Mouse (Mus musculus) forebrain, embryonic 14.5 days (tissue): ENCODE measurements around the gene Ampd1. TPM values are rescaled to one million over a fixed set of nuclear protein-coding genes. Genes with fewer than 3 reads are reported as not detected.

Experiments
- ATAC-seq: fragments of 200-750 bp; cut with Nextera tagmentation; 2 replicates; pipeline ENCODE4 v1.8.0; 2017; ENCODE audit warnings: mild to moderate bottlenecking, moderate library complexity
- DNase-seq: peaks from one replicate; pipeline ENCODE4 v3.0.0-alpha.2; 2015; ENCODE audit warnings: low spot score
- H3K27ac ChIP-seq: fragments of 300-500 bp; sonication (generic); 2 replicates; pipeline ENCODE4 v1.5.1; 2014; ENCODE audit warnings: low read depth, mild to moderate bottlenecking, control low read depth, low read length, moderate library complexity
- H3K27me3 ChIP-seq: fragments of 300-500 bp; sonication (generic); replicated peaks from 2 replicates; pipeline ENCODE4 v1.6.1; 2014; ENCODE audit warnings: low read length, control low read depth, mixed read lengths; ENCODE audit not compliant: control insufficient read depth, insufficient read depth
- H3K36me3 ChIP-seq: fragments of 300-500 bp; sonication (generic); 2 replicates; pipeline ENCODE4 v1.6.1; 2014; ENCODE audit warnings: low read length, control low read depth; ENCODE audit not compliant: control insufficient read depth, insufficient read depth
- H3K4me1 ChIP-seq: fragments of 300-500 bp; sonication (generic); 2 replicates; pipeline ENCODE4 v1.6.1; 2014; ENCODE audit warnings: antibody characterized with exemption, low read length, control low read depth; ENCODE audit not compliant: control insufficient read depth, insufficient read depth
- H3K4me2 ChIP-seq: fragments of 300-500 bp; sonication (generic); 2 replicates; pipeline ENCODE4 v1.6.1; 2014; ENCODE audit warnings: mild to moderate bottlenecking, control low read depth, low read length
- H3K4me3 ChIP-seq: fragments of 300-500 bp; sonication (generic); 2 replicates; pipeline ENCODE4 v1.5.1; 2014; ENCODE audit warnings: low read depth, low read length, control low read depth
- H3K9ac ChIP-seq: fragments of 300-500 bp; sonication (generic); 2 replicates; pipeline ENCODE4 v1.6.1; 2014; ENCODE audit warnings: mild to moderate bottlenecking, low read length, control low read depth, moderate library complexity
- H3K9me3 ChIP-seq: fragments of 300-500 bp; sonication (generic); replicated peaks from 2 replicates; pipeline ENCODE4 v1.6.1; 2016; ENCODE audit warnings: low read length, control low read depth, mixed read lengths; ENCODE audit not compliant: control insufficient read depth
- WGBS: fragments of 180-500 bp; shearing (Covaris S2); extraction: QIAGEN DNeasy Blood & Tissue Kit; methylation state at CpG from one replicate; pipeline ENCODE4 v1.1.7; 2014; 5-methylcytosine and 5-hydroxymethylcytosine counted together
- polyA plus RNA-seq: library from polyadenylated mRNA; unstranded; fragments of >200 nt; fragmentation: Nextera tagmentation; extraction: Ambion mirVana; gene quantifications from 2 replicates; pipeline ENCODE4 v1.2.1, GENCODE M21; 2014

The Ampd1 gene
- polyA plus RNA-seq, 1 experiment from 2014 or later = not detected

GRCm38 (mm10) chr3:103147775-103148174 lies 74.0 kb downstream of the Ampd1 start:
- DNase-seq (no peak), ATAC-seq (no peak)
- Histone ChIP-seq H3K9ac (no peak overlapping the region), H3K9me3 (no peaks in the 10 kb centered on the region), H3K4me1 (no peaks in the 10 kb centered on the region), H3K4me3 (no peak overlapping the region), H3K4me2 (no peak overlapping the region), H3K27me3 (no peaks in the 10 kb centered on the region), H3K36me3 (no peaks in the 10 kb centered on the region), H3K27ac (no peak overlapping the region)
- 83% methylated on average over 4 of the region's 4 CpGs for WGBS

GRCm38 (mm10) chr3:103148941-103149340 lies 75.1 kb downstream of the Ampd1 start:
- H3K27me3 ChIP-seq = no peaks in the 10 kb centered on the region
- H3K36me3 ChIP-seq = no peaks in the 10 kb centered on the region
- no peak overlapping the region for H3K4me2 ChIP-seq
- no peak overlapping the region for H3K27ac ChIP-seq
- no peak overlapping the region for H3K4me3 ChIP-seq
- H3K9ac ChIP-seq = no peak overlapping the region
- DNase-seq (no peak), ATAC-seq (no peak)
- WGBS = 87% methylated on average over 10 of the region's 10 CpGs
- no peaks in the 10 kb centered on the region for H3K9me3 ChIP-seq
- H3K4me1 ChIP-seq = no peaks in the 10 kb centered on the region

Other genes with a start within 250 kb of the Ampd1 start
- not detected in 2 replicates for gene Sycp1, start 137.9 kb upstream of the Ampd1 start, polyA plus RNA-seq
- gene Nr1h5, start 109.9 kb upstream of the Ampd1 start, polyA plus RNA-seq = 0.09 TPM in 1 of 2 replicates, not detected in the other
- gene Sike1, start 78.3 kb upstream of the Ampd1 start, polyA plus RNA-seq = 50.6 and 67.8 TPM in 2 replicates
- gene Csde1, start 53.6 kb upstream of the Ampd1 start, polyA plus RNA-seq = 525 and 610 TPM in 2 replicates
- 108 and 120 TPM in 2 replicates for gene Nras, start 15.7 kb upstream of the Ampd1 start, polyA plus RNA-seq
- 0.66 and 0.88 TPM in 2 replicates for gene Dennd2c, start 28.6 kb downstream of the Ampd1 start, polyA plus RNA-seq
- 196 and 221 TPM in 2 replicates for gene Bcas2, start 97.6 kb downstream of the Ampd1 start, polyA plus RNA-seq
- 20.1 and 21.8 TPM in 2 replicates for gene Trim33, start 205.3 kb downstream of the Ampd1 start, polyA plus RNA-seq